In genomic region chr10:17691709-17692108, GRCm38 (mm10) we compare ENCODE assay signal across 19 mouse cellular contexts. TPM values are rescaled to one million over a fixed set of nuclear protein-coding genes. Genes with fewer than 3 reads are reported as not detected.
A peak's percentile ranks its signal among the peaks of the same experiment; 100 is the strongest.
DNase-seq lines count a peak whose midpoint lies in the region; ATAC-seq and TF ChIP-seq lines count a peak whose summit lies in the region.
"Had no signal": no experiment of that assay in that cellular context is flagged by ENCODE, and none has a peak within 500 bp of the region (broad histone marks: within the 10 kb centered on the region; RNA-seq: fewer than 3 reads in every experiment).

No protein-coding gene starts in this region.

- H3K9me3 ChIP-seq in forebrain, embryonic 16.5 days (ENCODE audit: control insufficient read depth, low read length) = no peaks in the 10 kb centered on the region
- H3K9me3 ChIP-seq in hindbrain, postnatal 0 days (ENCODE audit: low read length) = no peaks in the 10 kb centered on the region
- H3K9me3 ChIP-seq: embryonic facial prominence, embryonic 13.5 days; forebrain, embryonic 13.5 days; heart, embryonic 10.5 days; hindbrain, embryonic 12.5 days had no signal

- no peak overlapping the region for H3K4me3 ChIP-seq in forebrain, embryonic 16.5 days (replicated peaks; ENCODE audit: low read length)
- H3K4me3 ChIP-seq in hindbrain, postnatal 0 days (ENCODE audit: low read length) = no peak overlapping the region
- H3K4me3 ChIP-seq: embryonic facial prominence, embryonic 13.5 days; forebrain, embryonic 13.5 days; heart, embryonic 10.5 days; hindbrain, embryonic 12.5 days had no signal

- H3K27ac ChIP-seq in forebrain, embryonic 16.5 days (ENCODE audit: low read length) = no peak overlapping the region
- no peak overlapping the region for H3K27ac ChIP-seq in hindbrain, postnatal 0 days
- H3K27ac ChIP-seq: embryonic facial prominence, embryonic 13.5 days; forebrain, embryonic 13.5 days; heart, embryonic 10.5 days; hindbrain, embryonic 12.5 days had no signal

- H3K9ac ChIP-seq in forebrain, embryonic 16.5 days (replicated peaks; ENCODE audit: low read depth, low read length) = no peak overlapping the region
- no peak overlapping the region for H3K9ac ChIP-seq in hindbrain, postnatal 0 days (replicated peaks; ENCODE audit: low read length)
- H3K9ac ChIP-seq: embryonic facial prominence, embryonic 13.5 days; forebrain, embryonic 13.5 days; hindbrain, embryonic 12.5 days had no signal

- H3K27me3 ChIP-seq in forebrain, embryonic 16.5 days (replicated peaks; ENCODE audit: control insufficient read depth, insufficient read depth, low read length) = no peaks in the 10 kb centered on the region
- H3K27me3 ChIP-seq in hindbrain, postnatal 0 days (ENCODE audit: insufficient read depth, low read length) = no peaks in the 10 kb centered on the region
- H3K27me3 ChIP-seq: embryonic facial prominence, embryonic 13.5 days; forebrain, embryonic 13.5 days; hindbrain, embryonic 12.5 days had no signal

- TF ChIP-seq CTCF in hindbrain, postnatal 0 days (IDR thresholded peaks at IDR 0.05; ENCODE audit: low read depth) = no peak

- peak; percentile 63 for ATAC-seq in common myeloid progenitor, adult 5-6 weeks (replicated peaks; ENCODE audit: low read depth, poor library complexity, severe bottlenecking)
- ATAC-seq in megakaryocyte progenitor cell, adult 5-6 weeks (replicated peaks; ENCODE audit: poor library complexity) = peak; percentile 70
- ATAC-seq in forebrain, embryonic 16.5 days = no peak
- ATAC-seq in hindbrain, postnatal 0 days = no peak
- ATAC-seq: forebrain, embryonic 13.5 days; hindbrain, embryonic 16.5 days had no signal

- WGBS in forebrain, embryonic 16.5 days = 94% methylated on average over 1 of the region's 1 CpGs
- 84% methylated on average over 1 of the region's 1 CpGs for WGBS in hindbrain, postnatal 0 days

- intact Hi-C loops in left cerebral cortex, postnatal 14 days (cut with DNase I) = no loop called here

- no peaks in the 10 kb centered on the region for H3K4me1 ChIP-seq in forebrain, embryonic 16.5 days (replicated peaks; ENCODE audit: control insufficient read depth, insufficient read depth, low read length)
- no peaks in the 10 kb centered on the region for H3K4me1 ChIP-seq in hindbrain, postnatal 0 days (ENCODE audit: insufficient read depth, low read length)
- H3K4me1 ChIP-seq: embryonic facial prominence, embryonic 13.5 days; forebrain, embryonic 13.5 days; heart, embryonic 10.5 days; hindbrain, embryonic 12.5 days had no signal

- H3K36me3 ChIP-seq in forebrain, embryonic 16.5 days (ENCODE audit: control insufficient read depth, insufficient read depth) = no peaks in the 10 kb centered on the region
- no peaks in the 10 kb centered on the region for H3K36me3 ChIP-seq in hindbrain, postnatal 0 days (ENCODE audit: insufficient read depth, low read length)
- H3K36me3 ChIP-seq: embryonic facial prominence, embryonic 13.5 days; heart, embryonic 10.5 days; hindbrain, embryonic 12.5 days had no signal

- peak; percentile 22 for DNase-seq in heart, adult 11 months
- no peak for DNase-seq in heart, adult 18-20 months
- no peak for DNase-seq in left cerebral cortex, postnatal 14 days (ENCODE audit: low spot score in 2 of 2)
- no peak for DNase-seq in hindbrain, postnatal 0 days (ENCODE audit: low spot score)
- DNase-seq: adrenal gland, postnatal 10 days; cerebellum, adult 11 months; cerebellum, adult 8-10 months; cerebellum, postnatal 14 days; gastrocnemius, postnatal 10 days; heart, postnatal 10 days; heart, postnatal 4 days had no signal

- H3K4me2 ChIP-seq in forebrain, embryonic 16.5 days (ENCODE audit: low read length) = no peak overlapping the region
- H3K4me2 ChIP-seq in hindbrain, postnatal 0 days (ENCODE audit: low read depth, low read length) = no peak overlapping the region
- H3K4me2 ChIP-seq: embryonic facial prominence, embryonic 13.5 days; forebrain, embryonic 13.5 days; hindbrain, embryonic 12.5 days had no signal

RNA-seq across cellular contexts. Expression of gene Cited2, which starts 31.3 kb away (rescaled TPM):
- 10 to 100 TPM; 41.5 to 55.5 TPM for total RNA-seq in heart, adult 18-20 months (2021)
- total RNA-seq in common myeloid progenitor, adult 5-6 weeks (2017) = 27.8 and 44.6 TPM in 2 replicates
- 195 and 231 TPM in 2 replicates for total RNA-seq in megakaryocyte progenitor cell, adult 5-6 weeks (2015)
- 49.9 and 57.5 TPM in 2 replicates for total RNA-seq in megakaryocyte progenitor cell, adult 5-6 weeks (2017)
- 55.9 and 65.7 TPM in 2 replicates for polyA plus RNA-seq in forebrain, embryonic 16.5 days (2015; fragmentation: Nextera tagmentation; extraction: Ambion mirVana)
- total RNA-seq in left cerebral cortex, postnatal 14 days (2021) = 10 to 100 TPM; 38.9 to 41.6 TPM
- total RNA-seq in hindbrain, postnatal 0 days (2014; rRNA removed) = 102 and 112 TPM in 2 replicates
- polyA plus RNA-seq in hindbrain, postnatal 0 days (2015; fragmentation: Nextera tagmentation; extraction: Ambion mirVana) = 59.4 and 60.4 TPM in 2 replicates

Comparison
In these comparisons a context has a peak if more than half of its experiments do, and no peak if none do; other contexts are left out.
1. ATAC-seq: peak in common myeloid progenitor, adult 5-6 weeks (single experiment) and megakaryocyte progenitor cell, adult 5-6 weeks (single experiment); none in forebrain, embryonic 16.5 days (single experiment) and hindbrain, postnatal 0 days (single experiment).